Mouse (Mus musculus) intestine, embryonic 15.5 days (tissue): ENCODE measurements around the gene Map3k5. TPM values are rescaled to one million over a fixed set of nuclear protein-coding genes. Genes with fewer than 3 reads are reported as not detected.

Experiments used
- ATAC-seq: fragments of 200-750 bp; cut with Nextera tagmentation; 2 replicates; pipeline ENCODE4 v1.8.0; 2017; ENCODE audit warnings: moderate TSS enrichment, moderate library complexity
- H3K27ac ChIP-seq: fragments of 300-500 bp; sonication (generic); 2 replicates; pipeline ENCODE4 v1.5.1; 2015; ENCODE audit warnings: mild to moderate bottlenecking, inconsistent platforms
- H3K27me3 ChIP-seq: fragments of 300-500 bp; sonication (generic); replicated peaks from 2 replicates; pipeline ENCODE4 v1.6.1; 2015; ENCODE audit warnings: inconsistent platforms
- H3K36me3 ChIP-seq: fragments of 300-500 bp; sonication (generic); 2 replicates; pipeline ENCODE4 v1.6.1; 2015; ENCODE audit warnings: inconsistent platforms
- H3K4me1 ChIP-seq: fragments of 300-500 bp; sonication (generic); replicated peaks from 2 replicates; pipeline ENCODE4 v1.6.1; 2015; ENCODE audit warnings: inconsistent platforms
- H3K4me2 ChIP-seq: fragments of 300-500 bp; sonication (generic); replicated peaks from 2 replicates; pipeline ENCODE4 v1.6.1; 2015; ENCODE audit warnings: mild to moderate bottlenecking, inconsistent platforms
- H3K4me3 ChIP-seq: fragments of 300-500 bp; sonication (generic); replicated peaks from 2 replicates; pipeline ENCODE4 v1.5.1; 2015; ENCODE audit warnings: inconsistent platforms
- H3K9ac ChIP-seq: fragments of 300-500 bp; sonication (generic); 2 replicates; pipeline ENCODE4 v1.6.1; 2015; ENCODE audit warnings: inconsistent platforms
- H3K9me3 ChIP-seq: fragments of 300-500 bp; sonication (generic); 2 replicates; pipeline ENCODE4 v1.6.1; 2016; ENCODE audit warnings: inconsistent platforms
- WGBS: fragments of 180-500 bp; shearing (Covaris S2); methylation state at CpG from one replicate; pipeline ENCODE4 v1.1.7; 2015; 5-methylcytosine and 5-hydroxymethylcytosine counted together
- polyA plus RNA-seq: library from polyadenylated mRNA; unstranded; fragments of >200 nt; fragmentation: Nextera tagmentation; extraction: Ambion mirVana; gene quantifications from 2 replicates; pipeline ENCODE4 v1.2.1, GENCODE M21; 2015

Map3k5 gene
- polyA plus RNA-seq, 1 experiment from 2014 or later, result 1.9 TPM

- Histone ChIP-seq H3K27ac (no peak overlapping the region), H3K9me3 (no peaks in the 10 kb centered on the region), H3K9ac (no peak overlapping the region), H3K27me3 (no peaks in the 10 kb centered on the region), H3K4me3 (no peak overlapping the region), H3K36me3 (no peaks in the 10 kb centered on the region), H3K4me1 (peaks cover 8% of the 10 kb centered on the region; the same call in 1 of the 2 replicates), H3K4me2 (no peak overlapping the region)
- WGBS, result 81% methylated on average over 4 of the region's 4 CpGs
- ATAC-seq, result no peak
These were observed 251.0 kb downstream of the Map3k5 start for GRCm38 (mm10) chr10:20185264-20185663.

GRCm38 (mm10) chr10:20185806-20186205 is 251.5 kb downstream of the Map3k5 start:
- peaks cover 8% of the 10 kb centered on the region; the same call in 1 of the 2 replicates for H3K4me1 ChIP-seq
- H3K36me3 ChIP-seq, result no peaks in the 10 kb centered on the region
- no peak overlapping the region for H3K4me2 ChIP-seq
- no peak overlapping the region for H3K27ac ChIP-seq
- no peak for ATAC-seq
- H3K9me3 ChIP-seq, result no peaks in the 10 kb centered on the region
- H3K4me3 ChIP-seq, result no peak overlapping the region
- WGBS, result 94% methylated on average over 2 of the region's 2 CpGs
- no peak overlapping the region for H3K9ac ChIP-seq
- no peaks in the 10 kb centered on the region for H3K27me3 ChIP-seq

DNA sequence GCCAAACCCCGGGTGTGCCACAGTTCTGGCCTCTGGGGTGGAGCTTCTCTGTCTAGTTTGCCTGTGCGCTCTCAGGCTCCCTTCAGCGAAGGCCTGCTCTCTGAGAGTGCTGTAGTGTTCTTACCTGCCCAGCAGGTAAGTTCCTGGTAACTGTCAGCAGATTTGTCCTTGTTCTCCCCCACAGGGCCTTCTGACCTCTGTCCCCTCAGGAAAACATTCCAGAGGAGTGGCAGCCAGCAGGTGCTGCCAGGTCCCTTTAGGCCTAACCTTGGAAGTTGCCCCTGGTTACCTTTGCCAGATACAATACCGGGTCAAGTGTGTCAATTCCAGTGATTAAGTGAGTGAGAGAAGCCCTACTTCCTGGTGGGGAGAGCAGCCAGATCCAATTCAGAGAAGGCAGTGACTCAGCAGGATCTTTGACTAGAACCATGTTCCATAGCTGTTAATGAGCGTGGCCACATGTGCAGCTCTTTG is 252.6 kb downstream of the Map3k5 start:
- Histone ChIP-seq H3K27me3 (no peaks in the 10 kb centered on the region), H3K4me1 (0 out of 2 replicates have a peak, but pooled peaks cover 2% of the 10 kb centered on the region), H3K9me3 (no peaks in the 10 kb centered on the region), H3K4me3 (no peak overlapping the region), H3K27ac (peak overlapping the region; percentile 61), H3K4me2 (no peak overlapping the region), H3K9ac (no peak overlapping the region), H3K36me3 (no peaks in the 10 kb centered on the region)
- peak; percentile 93 for ATAC-seq
- WGBS, result 59% methylated on average over 5 of the region's 5 CpGs

DNA sequence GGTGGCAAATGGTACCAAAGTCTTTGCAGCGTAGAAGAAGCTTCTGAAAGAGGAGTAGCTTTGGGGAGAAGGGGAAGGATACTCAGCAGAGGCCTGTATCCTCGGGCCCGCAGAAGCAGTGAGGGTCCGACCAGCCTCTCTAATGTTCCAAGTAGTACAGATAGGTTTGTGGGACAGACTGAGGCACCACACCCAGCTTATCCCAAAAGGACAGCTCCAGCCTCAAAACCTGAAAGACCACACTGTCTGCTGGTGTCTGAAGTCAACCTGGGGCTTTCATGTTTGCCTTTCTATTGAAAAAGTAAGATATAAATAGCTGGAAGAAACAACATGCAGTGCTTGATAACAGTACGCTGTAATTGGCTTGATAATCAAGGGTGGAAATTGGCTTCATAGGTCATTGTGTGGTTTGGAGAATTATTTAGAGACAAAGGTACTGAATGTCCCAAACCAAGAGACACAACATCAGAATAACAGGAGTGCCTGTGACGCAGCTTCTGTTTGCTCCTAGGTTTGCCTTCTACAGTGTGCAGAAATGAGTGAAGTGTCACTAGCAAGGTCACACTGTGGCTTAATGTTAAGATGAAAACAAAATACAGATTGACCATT is 256.0 kb downstream of the Map3k5 start:
- Histone ChIP-seq H3K27ac (no peak overlapping the region), H3K9me3 (no peaks in the 10 kb centered on the region), H3K27me3 (no peaks in the 10 kb centered on the region), H3K4me2 (no peak overlapping the region), H3K4me1 (no peaks in the 10 kb centered on the region), H3K36me3 (no peaks in the 10 kb centered on the region), H3K9ac (no peak overlapping the region), H3K4me3 (no peak overlapping the region)
- no peak for ATAC-seq
- WGBS, result 81% methylated on average over 6 of the region's 6 CpGs

Other genes starting within 250 kb of the Map3k5 start
- gene Il20ra, start 221.9 kb upstream of the Map3k5 start, polyA plus RNA-seq, result 0.09 and 0.20 TPM in 2 replicates
- gene Slc35d3, start 83.0 kb upstream of the Map3k5 start, polyA plus RNA-seq, result 0.52 and 0.77 TPM in 2 replicates
- gene Pex7, start 26.8 kb upstream of the Map3k5 start, polyA plus RNA-seq, result 48.8 and 50.3 TPM in 2 replicates
- 36.6 and 37.5 TPM in 2 replicates for gene Map7, start 214.0 kb downstream of the Map3k5 start, polyA plus RNA-seq